Mouse (Mus musculus) gastrocnemius, adult 8-10 months (tissue): ENCODE results near the gene Frmpd1. TPM values are rescaled to one million over a fixed set of nuclear protein-coding genes. Genes with fewer than 3 reads are reported as not detected.

Experiments used
- DNase-seq, 2 experiments: peaks; one replicate each; pipeline ENCODE4 v3.0.0; 2022; ENCODE audit warnings: low spot score in 2 of 2
- total RNA-seq, 4 experiments: library from RNA; stranded (reverse); gene quantifications; 2 replicates each; pipeline ENCODE4 v1.2.4; 2022

Gene Frmpd1
- total RNA-seq, 4 experiments from 2014 or later, result 0.04 TPM; not detected in 3

GRCm38 (mm10) chr4:45238260-45238659, 53.6 kb downstream of the Frmpd1 start:
- DNase-seq, result no peak

- no peak for DNase-seq
Measured at GRCm38 (mm10) chr4:45241330-45241729, 56.7 kb downstream of the Frmpd1 start.

GRCm38 (mm10) chr4:45242163-45242562, 57.5 kb downstream of the Frmpd1 start:
- DNase-seq, result no peak

GRCm38 (mm10) chr4:45243211-45243902, 58.7 kb downstream of the Frmpd1 start:
- no peak for DNase-seq

GRCm38 (mm10) chr4:45251265-45251664, 66.6 kb downstream of the Frmpd1 start:
- no peak for DNase-seq

- DNase-seq, result no peak
Measured at GRCm38 (mm10) chr4:45252861-45253262, 68.2 kb downstream of the Frmpd1 start.

- no peak for DNase-seq
Measured at GRCm38 (mm10) chr4:45253839-45254601, 69.3 kb downstream of the Frmpd1 start.

- DNase-seq, result no peak
Measured at GRCm38 (mm10) chr4:45259232-45259832, 74.7 kb downstream of the Frmpd1 start.

GRCm38 (mm10) chr4:45261551-45261950, 76.9 kb downstream of the Frmpd1 start:
- no peak for DNase-seq

- DNase-seq, result no peak
Measured at GRCm38 (mm10) chr4:45267883-45268282, 83.2 kb downstream of the Frmpd1 start.

GRCm38 (mm10) chr4:45271041-45271452, 86.4 kb downstream of the Frmpd1 start:
- no peak for DNase-seq

- DNase-seq, result no peak
Measured at GRCm38 (mm10) chr4:45275770-45276169, 91.1 kb downstream of the Frmpd1 start.

- DNase-seq, result no peak
Measured at GRCm38 (mm10) chr4:45279292-45279691, 94.6 kb downstream of the Frmpd1 start.

GRCm38 (mm10) chr4:45279981-45280548, 95.4 kb downstream of the Frmpd1 start:
- peak in 1 of 2 experiments; percentile 22 for DNase-seq

- DNase-seq, result no peak
Measured at GRCm38 (mm10) chr4:45286318-45286717, 101.6 kb downstream of the Frmpd1 start.

GRCm38 (mm10) chr4:45287906-45288305, 103.2 kb downstream of the Frmpd1 start:
- DNase-seq, result no peak

GRCm38 (mm10) chr4:45296662-45297564, 112.2 kb downstream of the Frmpd1 start, which contains the start of gene Trmt10b:
TSS of gene Trmt10b (plus strand) at chr4:45297127.
- peak; percentile 45 to 57 for DNase-seq

- DNase-seq, result no peak
Measured at GRCm38 (mm10) chr4:45305536-45305935, 120.9 kb downstream of the Frmpd1 start.

GRCm38 (mm10) chr4:45308046-45308445, 123.4 kb downstream of the Frmpd1 start:
- no peak for DNase-seq

- no peak for DNase-seq
Measured at GRCm38 (mm10) chr4:45308606-45309005, 123.9 kb downstream of the Frmpd1 start.

GRCm38 (mm10) chr4:45311056-45311455, 126.4 kb downstream of the Frmpd1 start:
- DNase-seq, result no peak
